ENCODE assay signal across 10 mouse cellular contexts in the genomic region with DNA sequence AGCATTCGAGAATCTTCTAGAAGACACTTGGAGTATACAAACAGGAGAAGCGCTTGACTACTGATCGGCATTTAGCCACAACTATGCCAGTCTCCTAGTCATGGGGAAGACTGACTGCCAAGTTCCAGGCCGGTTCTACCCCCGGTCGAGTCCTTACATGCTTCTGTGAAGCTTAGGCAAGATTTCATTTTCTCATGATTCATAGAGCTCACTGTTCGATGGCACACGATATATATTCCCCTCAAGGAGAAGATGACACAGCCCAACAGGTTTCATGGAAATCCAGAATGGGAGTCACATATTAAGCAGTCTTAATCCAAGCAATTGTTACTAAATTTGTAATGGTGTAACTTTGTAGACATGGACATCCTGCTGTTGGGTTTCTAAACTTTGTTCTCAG.
"Had no signal": no experiment of that assay in that cellular context is flagged by ENCODE, and none has a peak within 500 bp of the region (broad histone marks: within the 10 kb centered on the region; RNA-seq: fewer than 3 reads in every experiment).

No protein-coding gene starts in this region.

- H3K4me3 ChIP-seq: midbrain, embryonic 15.5 days; neural tube, embryonic 12.5 days had no signal

- ATAC-seq: lung, postnatal 0 days; midbrain, embryonic 15.5 days had no signal

- H3K9me3 ChIP-seq: midbrain, embryonic 15.5 days; neural tube, embryonic 12.5 days had no signal

- H3K4me2 ChIP-seq: midbrain, embryonic 15.5 days; neural tube, embryonic 12.5 days had no signal

- H3K27ac ChIP-seq: liver, embryonic 14.5 days; midbrain, embryonic 15.5 days; neural tube, embryonic 12.5 days had no signal

- H3K36me3 ChIP-seq: midbrain, embryonic 15.5 days; neural tube, embryonic 12.5 days had no signal

- H3K9ac ChIP-seq: liver, embryonic 14.5 days; midbrain, embryonic 15.5 days; neural tube, embryonic 12.5 days had no signal

- H3K4me1 ChIP-seq: midbrain, embryonic 15.5 days; neural tube, embryonic 12.5 days had no signal

- H3K27me3 ChIP-seq: midbrain, embryonic 15.5 days; neural tube, embryonic 12.5 days had no signal

- DNase-seq: kidney, adult 18-20 months; kidney, postnatal 10 days; lung, adult 18-20 months; lung, postnatal 36 days; thymus, adult 2 months; thymus, postnatal 25 days had no signal
